ENCODE assay signal across 22 mouse cellular contexts in genomic region chr5:30591786-30592185, GRCm38 (mm10). TPM values are rescaled to one million over a fixed set of nuclear protein-coding genes. Genes with fewer than 3 reads are reported as not detected.
"Had no signal": no experiment of that assay in that cellular context is flagged by ENCODE, and none has a peak within 500 bp of the region (broad histone marks: within the 10 kb centered on the region; RNA-seq: fewer than 3 reads in every experiment).

No protein-coding gene starts in this region.

- H3K4me2 ChIP-seq: liver, embryonic 11.5 days; liver, embryonic 15.5 days; midbrain, embryonic 15.5 days; neural tube, embryonic 12.5 days had no signal

- ATAC-seq: lung, postnatal 0 days; midbrain, embryonic 15.5 days had no signal

- H3K9me3 ChIP-seq: limb, embryonic 10.5 days; liver, embryonic 15.5 days; midbrain, embryonic 15.5 days; neural tube, embryonic 12.5 days had no signal

- H3K4me3 ChIP-seq: left cerebral cortex, adult 2 months; limb, embryonic 10.5 days; liver, embryonic 15.5 days; midbrain, embryonic 15.5 days; neural tube, embryonic 12.5 days had no signal

- DNase-seq: kidney, postnatal 10 days; lung, adult 2 months; lung, postnatal 36 days; retina, postnatal 1 day; right cerebral cortex, postnatal 4 days; spleen, adult 18-20 months; thymus, adult 2 months; thymus, postnatal 25 days had no signal

- H3K27ac ChIP-seq: left cerebral cortex, adult 2 months; limb, embryonic 10.5 days; liver, embryonic 15.5 days; midbrain, embryonic 15.5 days; neural tube, embryonic 12.5 days had no signal

- H3K36me3 ChIP-seq: limb, embryonic 10.5 days; liver, embryonic 15.5 days; midbrain, embryonic 15.5 days; neural tube, embryonic 12.5 days had no signal

- H3K9ac ChIP-seq: liver, embryonic 15.5 days; midbrain, embryonic 15.5 days; neural tube, embryonic 12.5 days had no signal

RNA-seq across cellular contexts. Expression of gene Kcnk3, which starts 3.8 kb away (rescaled TPM):
- total RNA-seq: megakaryocyte progenitor cell, adult 5-6 weeks; neutrophil, adult 5-6 weeks had no signal

RNA-seq across cellular contexts. Expression of gene Cib4, which starts 46.1 kb away (rescaled TPM):
- total RNA-seq: layer of hippocampus, adult 8-10 months; layer of hippocampus, postnatal 14 days; left cerebral cortex, adult 2 months; left cerebral cortex, postnatal 14 days; megakaryocyte progenitor cell, adult 5-6 weeks; neutrophil, adult 5-6 weeks had no signal
- polyA plus RNA-seq: large intestine, adult 2 months; limb, embryonic 10.5 days; liver, embryonic 11.5 days; liver, embryonic 15.5 days; midbrain, embryonic 15.5 days; neural tube, embryonic 12.5 days; stomach, embryonic 14.5 days; thymus, adult 2 months had no signal
